Mouse (Mus musculus) urinary bladder, postnatal 25 days (tissue): ENCODE data around the gene Txlnb.

Experiments used
- DNase-seq: peaks from one replicate; pipeline ENCODE4 v3.0.0; 2022; ENCODE audit warnings: low spot score

Gene Txlnb

DNA sequence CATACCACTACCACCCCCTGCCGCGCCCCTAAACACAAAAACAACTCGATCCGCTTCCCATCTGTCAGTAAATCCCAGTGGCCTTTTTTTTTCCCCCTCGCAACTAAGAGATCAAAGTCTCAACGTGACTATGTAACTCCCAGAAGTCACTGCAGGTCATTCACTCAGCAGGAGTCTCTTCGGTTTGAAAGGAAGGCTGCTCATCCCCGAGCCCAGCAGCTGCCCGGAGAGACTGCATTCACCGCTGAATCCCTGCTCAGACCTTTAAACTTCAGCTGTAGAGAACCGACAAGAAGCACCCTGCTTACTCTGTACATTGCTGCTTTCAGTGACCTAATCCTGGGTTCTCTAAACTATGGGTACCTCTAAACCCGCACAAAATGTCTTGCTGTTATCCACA is 31.4 kb downstream of the Txlnb start:
- DNase-seq: no peak

DNA sequence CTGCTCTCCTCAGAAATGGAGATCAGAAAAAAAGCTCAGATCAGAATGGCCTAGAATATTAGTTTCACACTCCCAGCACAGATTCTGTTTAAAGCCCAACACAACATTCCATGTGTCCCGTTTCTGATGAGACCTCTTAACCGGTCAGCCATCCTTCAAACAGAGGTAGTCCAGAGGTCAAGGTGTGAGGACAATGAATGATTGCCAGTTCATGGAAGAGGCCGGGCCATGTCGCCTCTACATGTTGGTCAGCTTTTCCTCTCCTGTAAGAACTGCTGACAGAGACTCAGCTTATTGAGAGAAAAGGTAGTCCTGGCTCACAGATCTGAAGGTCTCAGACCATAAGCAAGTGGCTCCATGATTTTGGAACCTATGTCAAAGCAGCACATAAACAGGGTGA is 33.2 kb downstream of the Txlnb start:
- DNase-seq: no peak

DNA sequence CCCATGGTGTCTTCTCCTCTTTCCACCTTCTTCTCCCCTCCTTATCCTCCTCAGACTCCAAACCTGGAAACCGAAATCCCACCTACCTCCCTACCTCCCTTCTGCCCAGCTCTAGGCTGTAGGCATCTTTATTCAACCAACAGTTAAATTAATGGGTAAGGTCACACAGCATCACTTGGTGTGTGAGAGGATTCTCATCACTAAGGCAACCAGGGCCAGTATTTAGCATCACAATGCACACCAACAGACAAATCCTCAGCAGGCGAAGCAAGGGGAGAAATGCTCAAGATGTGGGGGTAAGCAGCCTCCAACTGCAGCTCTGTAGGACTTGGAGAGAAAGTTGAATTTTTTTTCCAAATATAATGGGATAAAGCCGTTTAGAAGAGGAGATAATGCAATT is 35.0 kb downstream of the Txlnb start:
- no peak for DNase-seq

DNA sequence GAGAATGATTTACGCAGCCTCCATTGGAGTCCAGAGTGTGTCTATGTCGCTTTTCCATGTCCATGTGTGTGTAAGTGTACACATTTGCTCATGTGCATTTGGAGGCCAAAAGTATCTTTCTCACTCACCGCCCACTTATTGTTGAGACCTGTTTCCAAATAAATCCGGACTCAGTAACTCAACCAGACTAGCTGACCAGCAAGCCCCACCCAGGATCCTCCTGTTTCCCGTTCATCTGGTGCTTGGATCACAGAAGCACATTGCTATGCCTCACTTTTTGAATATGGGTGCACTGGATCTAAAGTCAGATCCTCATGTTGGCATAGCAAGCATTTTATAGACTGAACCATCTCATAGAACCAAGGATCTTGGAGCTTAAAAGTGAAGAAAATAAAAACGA is 39.0 kb downstream of the Txlnb start:
- DNase-seq: no peak

DNA sequence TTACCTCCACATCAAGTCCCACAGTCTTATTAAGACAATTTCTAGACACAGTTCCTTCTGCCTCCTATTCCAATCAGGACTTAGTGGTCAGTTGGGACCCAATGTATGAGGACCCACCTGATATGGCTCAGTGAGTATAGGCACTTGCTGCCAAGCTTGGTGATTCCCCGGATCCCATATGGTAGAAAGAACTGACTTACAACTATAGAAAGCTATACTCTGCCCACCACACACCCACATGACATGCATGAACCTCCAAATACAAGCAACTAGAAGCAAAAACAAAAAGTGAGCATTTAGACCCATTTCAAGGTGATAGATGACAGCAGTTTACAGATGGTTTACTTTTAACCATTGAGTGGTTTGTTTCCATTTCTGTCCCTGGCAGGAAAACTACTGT is 40.2 kb downstream of the Txlnb start:
- no peak for DNase-seq

DNA sequence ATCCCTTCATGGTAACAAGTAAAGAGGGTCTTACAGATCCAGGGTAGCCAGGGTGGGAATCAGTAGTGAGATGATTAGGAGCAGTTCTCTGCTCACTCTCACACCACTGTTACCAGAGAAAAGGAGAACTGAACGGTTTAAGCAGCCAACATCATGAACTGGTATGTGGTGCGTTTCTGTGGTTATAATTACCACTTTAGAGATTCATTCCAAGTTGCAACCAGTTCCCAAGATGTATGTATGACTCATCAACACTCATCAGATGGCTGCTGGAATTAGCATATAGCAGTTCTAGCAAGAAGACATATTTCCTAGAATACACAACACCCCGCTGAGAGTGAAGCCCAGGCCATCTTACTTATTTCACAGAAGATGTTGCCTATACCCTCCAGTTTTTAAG is 46.0 kb downstream of the Txlnb start:
- DNase-seq: no peak

DNA sequence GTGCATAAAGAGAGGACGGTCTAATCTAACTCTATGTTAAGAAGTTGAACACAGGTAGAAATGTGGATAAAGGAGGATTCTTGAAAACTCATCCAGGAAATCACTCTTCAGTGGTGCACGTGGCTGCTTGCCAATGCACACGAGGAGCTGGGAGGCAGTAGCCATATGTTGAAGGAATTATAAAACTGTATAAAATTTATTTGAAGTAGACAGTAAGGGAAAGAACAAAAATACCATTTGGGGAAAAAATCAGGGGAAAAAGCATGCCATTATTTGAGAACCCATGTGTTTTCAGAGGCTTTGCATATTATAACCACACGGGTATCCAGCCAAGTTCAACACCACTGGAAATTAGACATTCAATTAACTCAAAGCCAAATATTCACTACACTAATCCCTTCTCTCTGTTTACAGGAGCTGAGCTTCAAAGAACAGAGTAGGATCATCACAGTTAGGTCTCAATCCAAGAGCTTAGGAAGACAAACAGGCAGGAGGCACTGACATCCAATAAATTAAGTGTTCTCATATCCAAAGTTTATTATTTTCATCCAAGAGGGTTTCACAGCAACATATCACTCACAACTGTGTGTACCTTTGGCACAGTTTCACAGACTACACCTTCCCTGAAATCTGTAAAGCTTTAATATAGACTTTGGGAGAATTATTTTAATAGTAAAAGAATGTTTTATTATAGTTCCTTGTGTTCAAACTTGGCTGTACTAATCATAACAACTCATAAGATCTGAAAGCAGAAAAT is 48.9 kb downstream of the Txlnb start:
- DNase-seq: no peak

DNA sequence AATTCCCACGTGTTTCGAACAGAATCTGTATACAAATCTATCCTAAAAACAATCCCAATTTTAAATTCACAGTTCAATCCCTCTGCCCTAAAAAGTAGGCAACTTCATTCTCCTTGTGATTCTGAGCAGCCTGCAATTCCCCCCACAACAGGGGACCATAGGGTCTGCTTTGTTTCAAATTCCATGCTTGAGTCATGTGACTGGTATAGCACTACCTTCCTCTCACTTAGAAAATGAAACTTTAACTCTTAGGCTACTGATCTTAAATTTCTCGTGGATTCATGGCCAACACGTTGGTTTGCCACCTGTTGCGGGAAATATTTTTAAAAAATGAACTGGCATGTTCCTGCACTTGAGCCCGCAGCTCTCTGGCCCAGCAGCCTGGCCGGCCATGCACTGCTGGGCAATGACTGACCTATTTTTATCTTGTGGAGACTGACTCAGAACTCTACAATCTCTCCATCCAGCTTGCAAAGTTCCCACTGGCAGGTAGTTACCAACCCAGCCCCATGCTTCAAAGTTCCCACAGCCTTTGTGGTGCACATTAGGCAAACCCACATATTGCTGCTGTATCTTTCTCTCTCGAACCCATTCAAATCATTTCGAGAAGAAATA is 61.7 kb downstream of the Txlnb start:
- no peak for DNase-seq

DNA sequence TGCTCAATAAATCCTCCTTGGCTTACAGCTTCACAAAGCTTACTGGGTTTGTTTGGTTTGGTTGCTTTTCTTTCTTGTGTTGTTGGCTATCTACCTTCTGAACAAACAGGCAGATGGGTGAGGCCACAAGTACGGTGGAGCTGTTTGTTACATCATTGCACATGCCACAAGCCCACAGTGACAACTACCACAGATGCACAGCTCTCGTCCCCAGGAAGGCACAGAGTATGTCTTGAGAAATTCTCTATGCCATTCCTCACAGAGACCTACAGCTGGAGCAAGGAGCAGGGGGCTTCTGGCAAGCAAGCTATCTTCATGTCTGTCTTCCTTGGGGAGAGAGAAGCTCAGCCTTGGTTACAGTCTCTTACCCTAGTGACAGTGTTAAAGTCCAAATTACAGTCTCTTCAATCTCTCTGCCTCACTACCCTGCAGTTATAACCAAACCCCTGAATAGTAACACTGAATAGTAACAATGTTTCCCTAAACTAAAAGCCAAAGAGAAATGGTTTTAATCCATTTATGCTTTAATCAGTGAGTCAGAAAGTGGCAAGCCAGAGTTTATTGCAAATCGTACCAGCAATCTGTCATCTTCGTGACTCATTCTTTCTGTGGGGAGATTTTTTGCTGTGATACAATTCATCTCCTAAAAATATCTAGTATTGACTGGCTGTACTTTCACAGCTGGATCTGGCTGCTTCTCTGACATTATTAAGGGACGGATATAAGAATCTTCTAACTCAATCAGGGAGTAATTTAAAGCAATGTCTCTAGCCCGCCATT is 64.9 kb downstream of the Txlnb start:
- no peak for DNase-seq

DNA sequence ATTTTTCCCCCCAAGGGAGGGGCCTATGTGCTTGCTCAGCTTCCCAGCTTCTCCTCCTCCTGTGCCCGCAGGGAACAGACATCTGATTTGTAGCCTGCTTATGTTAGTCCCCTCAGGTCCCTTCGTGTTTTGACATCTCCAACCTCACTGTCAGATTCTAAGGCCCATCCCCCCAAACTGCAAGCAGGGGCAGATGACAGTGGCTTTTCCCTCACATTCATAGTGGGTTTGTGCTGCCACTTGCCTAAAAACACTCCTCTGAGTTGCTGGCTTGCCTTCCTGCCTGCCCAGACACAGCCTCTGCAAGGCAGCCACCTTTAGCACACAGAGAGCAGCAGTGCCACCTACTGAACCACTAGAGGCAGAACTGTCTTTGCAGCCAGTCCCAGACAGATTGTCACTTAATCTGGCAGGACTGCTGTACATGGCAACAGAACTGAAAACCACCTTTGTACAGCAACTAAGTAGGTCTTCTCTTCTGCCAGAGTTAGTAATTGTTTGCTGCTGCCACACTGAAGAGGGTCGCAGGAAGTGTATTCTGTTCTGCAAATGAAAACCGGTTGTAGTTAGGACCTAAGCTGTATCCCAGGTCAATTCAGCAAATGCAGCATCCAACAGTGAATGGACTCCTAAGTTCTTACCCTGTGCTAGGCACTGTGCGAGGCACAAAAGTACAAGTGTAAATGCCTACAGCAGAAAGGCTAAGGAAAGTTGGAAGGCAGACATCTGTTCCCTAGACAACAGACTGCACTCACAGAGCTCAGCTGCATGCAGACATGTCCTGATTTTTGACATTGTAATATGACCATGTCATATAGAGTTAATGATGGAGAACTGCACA is 74.0 kb downstream of the Txlnb start:
- DNase-seq: peak; percentile 33

DNA sequence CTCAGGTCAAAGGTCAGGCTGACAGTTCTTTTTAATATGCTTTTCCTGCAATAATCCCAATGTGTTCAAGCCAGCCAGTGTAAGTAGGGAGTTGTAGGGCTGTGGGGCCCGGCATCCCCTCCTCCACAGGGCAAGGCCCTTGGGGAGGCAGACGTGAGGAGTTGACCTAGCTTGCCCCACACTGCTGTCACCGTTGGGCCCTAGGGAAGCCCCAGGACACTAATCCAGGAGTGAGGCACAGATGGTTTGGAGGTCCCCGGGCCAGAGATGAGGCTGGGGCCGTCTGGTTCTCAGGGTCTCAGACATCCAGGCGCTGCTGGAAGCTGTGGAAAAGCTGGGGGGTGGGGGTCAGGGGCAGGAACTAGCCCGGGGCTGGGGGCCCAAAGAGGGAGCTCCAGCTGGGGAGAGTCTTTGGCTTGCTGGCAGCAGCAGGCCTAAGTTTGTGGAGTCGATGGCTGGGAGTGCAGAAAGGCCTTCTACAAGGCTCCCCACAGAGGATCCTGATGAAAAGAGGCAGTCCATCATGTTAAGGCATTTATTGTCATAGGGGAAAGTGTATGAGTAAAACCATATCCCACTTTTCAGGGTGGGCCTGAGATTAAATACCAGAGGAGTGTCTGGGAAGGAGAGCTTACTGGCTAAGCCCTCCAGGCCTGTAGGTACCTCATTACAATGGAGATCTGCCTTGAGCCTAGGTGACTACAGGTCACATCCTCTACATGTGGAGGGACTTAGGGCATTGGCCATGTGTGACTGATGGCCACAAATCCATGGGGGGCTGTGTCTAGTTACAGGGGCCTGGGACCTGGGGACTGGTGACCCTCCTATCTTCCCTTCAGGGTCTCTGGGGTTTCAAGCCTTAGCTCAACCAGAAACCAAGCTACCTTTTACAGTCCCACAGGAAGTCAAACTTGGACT is 82.2 kb downstream of the Txlnb start:
- no peak for DNase-seq

DNA sequence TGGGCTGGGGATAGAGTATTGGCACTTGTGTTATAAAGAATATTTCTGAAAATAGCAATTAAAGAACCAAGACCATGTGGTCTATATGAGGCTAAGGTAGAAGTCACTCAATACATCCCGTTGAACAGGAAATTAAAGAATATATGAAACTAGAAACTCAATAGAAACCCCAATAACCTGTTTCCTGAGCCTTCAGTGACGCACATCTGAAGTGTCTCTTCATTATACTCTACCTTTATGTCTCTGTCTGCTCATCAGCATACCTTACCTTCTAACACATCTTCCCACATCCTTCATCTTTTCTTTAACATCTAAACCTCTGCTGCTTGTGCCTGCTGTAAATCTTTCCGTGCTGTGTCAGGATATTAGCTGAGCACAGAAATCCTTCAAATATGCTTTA is 84.0 kb downstream of the Txlnb start:
- no peak for DNase-seq

DNA sequence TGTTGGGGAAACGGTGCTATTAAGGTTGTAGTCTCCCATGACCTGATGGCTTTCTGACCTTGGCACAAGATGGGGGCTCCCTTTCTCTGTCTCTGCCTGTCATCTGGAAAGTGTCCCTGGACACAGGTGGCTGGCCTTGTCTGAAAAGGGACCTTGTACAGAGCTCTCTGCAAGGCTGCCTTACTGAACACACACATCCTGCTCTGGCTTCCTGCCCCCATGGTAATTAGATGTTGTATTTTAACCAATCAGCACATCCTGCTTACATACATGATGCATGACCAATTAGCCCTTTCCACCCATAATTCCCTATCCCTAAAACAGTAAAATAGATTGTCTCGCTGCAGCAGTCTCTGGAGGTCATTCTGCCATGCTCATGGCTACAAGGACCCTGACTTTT is 84.7 kb downstream of the Txlnb start:
- no peak for DNase-seq
